Mouse (Mus musculus): Measurements from ENCODE around the gene Hdac9. TPM values are rescaled to one million over a fixed set of nuclear protein-coding genes. Genes with fewer than 3 reads are reported as not detected.
"Not testable (repeated sequence)": the region's sequence is repeated elsewhere in the genome, so short reads cannot be mapped to it uniquely, and the experiment has no call there.

Hdac9 gene
- polyA plus RNA-seq, 1 experiment from 2014 or later = 9.8 TPM

- Histone ChIP-seq H3K9me3 (ENCODE audit: control insufficient read depth, low read length) (no peaks in the 10 kb centered on the region), H3K4me3 (ENCODE audit: low read depth, low read length) (no peak overlapping the region), H3K27ac (replicated peaks; ENCODE audit: low read depth, low read length) (no peak overlapping the region), H3K36me3 (ENCODE audit: control insufficient read depth, insufficient read depth, low read length) (no peaks in the 10 kb centered on the region), H3K9ac (ENCODE audit: low read depth, low read length) (no peak overlapping the region), H3K4me2 (ENCODE audit: low read depth, low read length) (no peak overlapping the region), H3K27me3 (replicated peaks; ENCODE audit: control insufficient read depth, insufficient read depth, low read length) (no peaks in the 10 kb centered on the region), H3K4me1 (ENCODE audit: control insufficient read depth, insufficient read depth, low read length) (no peaks in the 10 kb centered on the region)
- ATAC-seq (ENCODE audit: low read depth) (no peak), DNase-seq (ENCODE audit: low spot score) (no peak)
- 73% methylated on average over 1 of the region's 1 CpGs for WGBS
Observed at GRCm38 (mm10) chr12:34461728-34462127, 455.2 kb downstream of the Hdac9 start.

- H3K4me1 ChIP-seq (ENCODE audit: control insufficient read depth, insufficient read depth, low read length) = no peaks in the 10 kb centered on the region
- WGBS = 92% methylated on average over 5 of the region's 5 CpGs
- no peak overlapping the region for H3K4me2 ChIP-seq (ENCODE audit: low read depth, low read length)
- no peaks in the 10 kb centered on the region for H3K9me3 ChIP-seq (ENCODE audit: control insufficient read depth, low read length)
- DNase-seq (ENCODE audit: low spot score) (no peak), ATAC-seq (ENCODE audit: low read depth) (no peak)
- no peak overlapping the region for H3K27ac ChIP-seq (replicated peaks; ENCODE audit: low read depth, low read length)
- H3K36me3 ChIP-seq (ENCODE audit: control insufficient read depth, insufficient read depth, low read length) = no peaks in the 10 kb centered on the region
- no peak overlapping the region for H3K9ac ChIP-seq (ENCODE audit: low read depth, low read length)
- H3K27me3 ChIP-seq (replicated peaks; ENCODE audit: control insufficient read depth, insufficient read depth, low read length) = no peaks in the 10 kb centered on the region
- H3K4me3 ChIP-seq (ENCODE audit: low read depth, low read length) = no peak overlapping the region
Observed at GRCm38 (mm10) chr12:34452643-34453042, 464.3 kb downstream of the Hdac9 start.

GRCm38 (mm10) chr12:34451198-34451597 lies 465.7 kb downstream of the Hdac9 start:
- Histone ChIP-seq H3K4me3 (ENCODE audit: low read depth, low read length) (no peak overlapping the region), H3K9me3 (ENCODE audit: control insufficient read depth, low read length) (no peaks in the 10 kb centered on the region), H3K9ac (ENCODE audit: low read depth, low read length) (no peak overlapping the region), H3K4me1 (ENCODE audit: control insufficient read depth, insufficient read depth, low read length) (no peaks in the 10 kb centered on the region), H3K27ac (replicated peaks; ENCODE audit: low read depth, low read length) (no peak overlapping the region), H3K27me3 (replicated peaks; ENCODE audit: control insufficient read depth, insufficient read depth, low read length) (no peaks in the 10 kb centered on the region), H3K36me3 (ENCODE audit: control insufficient read depth, insufficient read depth, low read length) (no peaks in the 10 kb centered on the region), H3K4me2 (ENCODE audit: low read depth, low read length) (no peak overlapping the region)
- DNase-seq (ENCODE audit: low spot score) (peak; percentile 21), ATAC-seq (ENCODE audit: low read depth) (no peak)
- 56% methylated on average over 2 of the region's 2 CpGs for WGBS

GRCm38 (mm10) chr12:34444724-34445123 lies 472.2 kb downstream of the Hdac9 start:
- H3K4me3 ChIP-seq (ENCODE audit: low read depth, low read length); H3K4me2 ChIP-seq (ENCODE audit: low read depth, low read length); H3K36me3 ChIP-seq (ENCODE audit: control insufficient read depth, insufficient read depth, low read length); H3K4me1 ChIP-seq (ENCODE audit: control insufficient read depth, insufficient read depth, low read length); ATAC-seq (ENCODE audit: low read depth); DNase-seq (ENCODE audit: low spot score); H3K9me3 ChIP-seq (ENCODE audit: control insufficient read depth, low read length); H3K27ac ChIP-seq (replicated peaks; ENCODE audit: low read depth, low read length); H3K9ac ChIP-seq (ENCODE audit: low read depth, low read length); H3K27me3 ChIP-seq (replicated peaks; ENCODE audit: control insufficient read depth, insufficient read depth, low read length): not testable (repeated sequence)
- WGBS = 100% methylated on average over 1 of the region's 1 CpGs

DNA sequence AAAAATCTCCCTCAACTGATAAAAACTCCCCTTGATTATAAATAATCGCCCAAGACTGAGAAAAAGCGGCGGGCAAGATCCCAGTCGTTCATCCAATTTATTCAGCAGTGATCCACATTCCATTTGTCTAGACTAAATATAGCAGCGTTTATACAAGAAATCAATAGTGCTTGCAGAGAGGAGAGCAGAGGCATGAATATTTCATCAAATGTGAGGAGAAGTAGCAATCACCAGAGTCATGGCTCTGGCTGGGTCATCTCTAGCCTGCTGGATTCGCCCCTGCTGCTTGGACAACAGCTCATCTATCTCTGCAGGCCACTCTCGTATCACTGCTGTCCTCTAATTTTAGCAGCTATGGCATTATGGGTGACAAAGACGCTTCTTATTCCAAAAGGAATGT lies 476.0 kb downstream of the Hdac9 start:
- Histone ChIP-seq H3K27ac (replicated peaks; ENCODE audit: low read depth, low read length) (no peak overlapping the region), H3K4me3 (ENCODE audit: low read depth, low read length) (no peak overlapping the region), H3K9ac (ENCODE audit: low read depth, low read length) (no peak overlapping the region), H3K4me1 (ENCODE audit: control insufficient read depth, insufficient read depth, low read length) (no peaks in the 10 kb centered on the region), H3K9me3 (ENCODE audit: control insufficient read depth, low read length) (no peaks in the 10 kb centered on the region), H3K27me3 (replicated peaks; ENCODE audit: control insufficient read depth, insufficient read depth, low read length) (no peaks in the 10 kb centered on the region), H3K36me3 (ENCODE audit: control insufficient read depth, insufficient read depth, low read length) (no peaks in the 10 kb centered on the region), H3K4me2 (ENCODE audit: low read depth, low read length) (no peak overlapping the region)
- WGBS = 53% methylated on average over 8 of the region's 8 CpGs
- ATAC-seq (ENCODE audit: low read depth) (no peak), DNase-seq (ENCODE audit: low spot score) (no peak)

DNA sequence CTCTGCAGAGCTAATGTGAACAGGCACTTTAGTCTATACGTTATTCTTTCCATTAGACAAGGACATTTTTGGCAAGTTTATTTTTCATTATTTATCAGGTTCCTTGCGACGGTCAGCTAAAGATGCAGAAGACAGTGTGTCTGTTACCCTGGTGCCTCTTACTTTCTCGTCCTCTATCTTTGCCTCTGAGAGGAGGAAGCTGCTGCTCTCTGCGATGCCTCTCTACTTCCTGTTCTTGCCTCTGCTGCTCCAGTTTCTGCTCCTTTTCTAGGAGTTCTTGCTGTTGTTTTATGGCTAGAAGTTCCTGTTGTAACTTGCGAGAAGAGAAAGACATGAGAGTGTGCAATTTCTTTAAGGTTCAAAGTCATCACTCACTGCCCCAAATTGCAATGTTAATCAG lies 484.0 kb downstream of the Hdac9 start:
- Histone ChIP-seq H3K4me1 (ENCODE audit: control insufficient read depth, insufficient read depth, low read length) (0 out of 2 replicates have a peak, but pooled peaks cover 3% of the 10 kb centered on the region), H3K9ac (ENCODE audit: low read depth, low read length) (no peak overlapping the region), H3K27me3 (replicated peaks; ENCODE audit: control insufficient read depth, insufficient read depth, low read length) (no peaks in the 10 kb centered on the region), H3K4me2 (ENCODE audit: low read depth, low read length) (no peak overlapping the region), H3K4me3 (ENCODE audit: low read depth, low read length) (no peak overlapping the region), H3K36me3 (ENCODE audit: control insufficient read depth, insufficient read depth, low read length) (no peaks in the 10 kb centered on the region), H3K9me3 (ENCODE audit: control insufficient read depth, low read length) (no peaks in the 10 kb centered on the region), H3K27ac (replicated peaks; ENCODE audit: low read depth, low read length) (no peak overlapping the region)
- DNase-seq (ENCODE audit: low spot score) (no peak), ATAC-seq (ENCODE audit: low read depth) (no peak)
- 63% methylated on average over 6 of the region's 6 CpGs for WGBS

DNA sequence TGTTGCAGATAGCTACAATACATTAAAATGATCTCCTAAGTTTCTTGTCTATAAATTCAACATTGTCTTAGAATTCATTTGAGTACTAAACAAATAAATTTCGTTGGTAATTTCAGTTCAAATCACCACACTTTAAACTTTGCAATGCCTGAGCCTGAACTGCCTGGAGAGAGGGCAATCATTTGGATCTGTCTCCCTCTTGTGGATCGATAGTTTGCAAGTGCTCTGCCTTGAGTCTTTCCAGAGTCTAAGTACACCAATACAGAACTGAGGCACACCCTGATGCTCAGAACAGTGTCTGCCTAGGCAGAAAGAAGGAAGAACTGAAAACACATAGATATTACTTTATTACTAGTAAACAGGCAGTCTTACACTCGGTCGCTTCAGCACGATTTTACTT lies 484.4 kb downstream of the Hdac9 start:
- Histone ChIP-seq H3K9ac (ENCODE audit: low read depth, low read length) (no peak overlapping the region), H3K27ac (replicated peaks; ENCODE audit: low read depth, low read length) (no peak overlapping the region), H3K9me3 (ENCODE audit: control insufficient read depth, low read length) (no peaks in the 10 kb centered on the region), H3K4me2 (ENCODE audit: low read depth, low read length) (no peak overlapping the region), H3K27me3 (replicated peaks; ENCODE audit: control insufficient read depth, insufficient read depth, low read length) (no peaks in the 10 kb centered on the region), H3K4me3 (ENCODE audit: low read depth, low read length) (no peak overlapping the region), H3K4me1 (ENCODE audit: control insufficient read depth, insufficient read depth, low read length) (0 out of 2 replicates have a peak, but pooled peaks cover 3% of the 10 kb centered on the region), H3K36me3 (ENCODE audit: control insufficient read depth, insufficient read depth, low read length) (no peaks in the 10 kb centered on the region)
- ATAC-seq (ENCODE audit: low read depth) = 0 out of 2 replicates have a peak, but pooled peaks have one; percentile 78
- DNase-seq (ENCODE audit: low spot score) = peak; percentile 81
- 46% methylated on average over 5 of the region's 5 CpGs for WGBS

DNA sequence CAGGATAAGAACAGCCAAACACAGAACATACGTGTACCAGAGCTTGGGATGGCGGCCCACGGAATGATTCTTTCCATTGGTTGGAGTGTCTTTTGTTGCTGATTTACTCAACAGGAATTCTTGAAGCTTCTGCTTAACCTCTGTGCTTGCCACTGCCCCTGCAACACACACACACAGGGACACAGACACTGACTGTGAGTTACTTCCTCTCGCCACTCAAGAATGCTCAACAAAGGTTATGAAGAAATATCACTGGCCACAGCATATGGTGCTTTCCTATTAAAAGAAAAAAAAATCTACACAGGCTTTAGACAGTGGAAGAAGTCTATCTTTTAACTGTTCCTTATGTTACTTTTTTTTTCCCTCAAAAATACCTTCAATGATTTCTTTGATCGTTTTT lies 485.1 kb downstream of the Hdac9 start:
- ATAC-seq (ENCODE audit: low read depth) = no peak
- Histone ChIP-seq H3K4me1 (ENCODE audit: control insufficient read depth, insufficient read depth, low read length) (0 out of 2 replicates have a peak, but pooled peaks cover 3% of the 10 kb centered on the region), H3K9me3 (ENCODE audit: control insufficient read depth, low read length) (no peaks in the 10 kb centered on the region), H3K4me2 (ENCODE audit: low read depth, low read length) (no peak overlapping the region), H3K27ac (replicated peaks; ENCODE audit: low read depth, low read length) (0 out of 2 replicates have a peak overlapping the region, but pooled peaks have one; percentile 10), H3K36me3 (ENCODE audit: control insufficient read depth, insufficient read depth, low read length) (no peaks in the 10 kb centered on the region), H3K4me3 (ENCODE audit: low read depth, low read length) (no peak overlapping the region), H3K9ac (ENCODE audit: low read depth, low read length) (no peak overlapping the region), H3K27me3 (replicated peaks; ENCODE audit: control insufficient read depth, insufficient read depth, low read length) (no peaks in the 10 kb centered on the region)
- no peak for DNase-seq (ENCODE audit: low spot score)
- WGBS = 70% methylated on average over 5 of the region's 5 CpGs

DNA sequence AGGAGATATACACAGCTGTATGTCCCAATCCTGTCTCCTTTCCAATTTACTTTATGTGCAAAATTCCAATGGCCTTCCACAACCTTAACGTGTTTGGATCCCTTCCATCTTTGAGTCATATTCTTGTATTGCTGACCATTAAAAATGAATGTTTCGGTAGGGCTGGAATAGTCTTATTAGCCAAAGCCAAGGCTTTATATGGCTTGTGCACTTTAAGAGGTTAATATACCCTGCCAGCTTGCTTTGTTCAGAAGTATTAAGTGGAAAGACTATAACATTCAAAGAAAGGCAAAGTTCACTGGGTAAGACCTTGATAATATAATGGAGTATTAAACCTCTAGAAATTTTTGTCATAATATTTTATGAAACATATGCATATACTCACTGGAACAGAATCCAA lies 491.4 kb downstream of the Hdac9 start:
- H3K9ac ChIP-seq (ENCODE audit: low read depth, low read length) = no peak overlapping the region
- no peaks in the 10 kb centered on the region for H3K4me1 ChIP-seq (ENCODE audit: control insufficient read depth, insufficient read depth, low read length)
- H3K4me3 ChIP-seq (ENCODE audit: low read depth, low read length) = no peak overlapping the region
- 83% methylated on average over 2 of the region's 2 CpGs for WGBS
- H3K27me3 ChIP-seq (replicated peaks; ENCODE audit: control insufficient read depth, insufficient read depth, low read length) = no peaks in the 10 kb centered on the region
- no peak overlapping the region for H3K4me2 ChIP-seq (ENCODE audit: low read depth, low read length)
- DNase-seq (ENCODE audit: low spot score) (no peak), ATAC-seq (ENCODE audit: low read depth) (no peak)
- H3K27ac ChIP-seq (replicated peaks; ENCODE audit: low read depth, low read length) = no peak overlapping the region
- no peaks in the 10 kb centered on the region for H3K9me3 ChIP-seq (ENCODE audit: control insufficient read depth, low read length)
- no peaks in the 10 kb centered on the region for H3K36me3 ChIP-seq (ENCODE audit: control insufficient read depth, insufficient read depth, low read length)

Data from embryonic facial prominence, embryonic 14.5 days (tissue).